Mouse (Mus musculus) liver, embryonic 14.5 days (tissue): ENCODE results near the gene Kcnh2.

Experiments
- CTCF ChIP-seq: IDR thresholded peaks from 2 replicates; pipeline ENCODE4 v1.5.1; 2016; ENCODE audit warnings: antibody characterized with exemption, low read depth, control low read depth
- EP300 ChIP-seq: IDR thresholded peaks from 2 replicates; pipeline ENCODE4 v1.6.1; 2016; ENCODE audit warnings: antibody characterized with exemption, low read depth

DNA sequence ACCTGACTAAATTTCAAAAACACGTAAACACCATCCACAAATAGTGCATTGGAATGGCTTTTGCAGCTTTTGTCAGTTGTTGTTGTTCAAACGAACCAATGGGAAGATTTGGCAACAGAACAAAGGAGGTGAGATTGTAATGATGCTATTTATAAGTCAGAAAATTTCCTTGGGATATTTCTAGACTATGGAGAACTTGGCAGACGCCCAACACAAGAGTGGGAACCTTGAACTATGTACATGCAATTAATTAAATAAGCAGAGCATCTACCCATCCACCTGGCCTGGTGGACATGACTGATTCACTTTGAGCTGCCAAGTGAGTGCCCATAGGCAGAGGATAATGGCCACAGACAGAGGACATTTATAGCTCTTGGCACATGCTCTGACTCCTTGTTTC, 59.5 kb downstream of the Kcnh2 start:
- TF ChIP-seq CTCF (no peak), EP300 (no peak)
